Mouse (Mus musculus) thymus, adult 2 months (tissue): ENCODE results near the gene Mlxip. TPM values are rescaled to one million over a fixed set of nuclear protein-coding genes. Genes with fewer than 3 reads are reported as not detected.

Experiments used
- DNase-seq: peaks from one replicate; pipeline ENCODE4 v3.0.0; 2021
- H3K27ac ChIP-seq: fragments of 200-500 bp; 2 replicates; pipeline ENCODE4 v1.5.1; 2012; ENCODE audit warnings: low read length, control low read depth; ENCODE audit not compliant: control insufficient read depth, insufficient read depth
- H3K27me3 ChIP-seq: fragments of 200-500 bp; 2 replicates; pipeline ENCODE4 v1.6.1; 2012; ENCODE audit warnings: mild to moderate bottlenecking, low read length, moderate library complexity, mixed read lengths; ENCODE audit not compliant: control insufficient read depth, insufficient read depth
- H3K36me3 ChIP-seq: fragments of 200-500 bp; 2 replicates; pipeline ENCODE4 v1.6.1; 2012; ENCODE audit warnings: mild to moderate bottlenecking, low read length, moderate library complexity; ENCODE audit not compliant: control insufficient read depth, insufficient read depth
- H3K4me1 ChIP-seq: fragments of 200-500 bp; replicated peaks from 2 replicates; pipeline ENCODE4 v1.6.1; 2012; ENCODE audit warnings: low read length; ENCODE audit not compliant: control insufficient read depth, insufficient read depth
- H3K4me3 ChIP-seq: fragments of 200-500 bp; 2 replicates; pipeline ENCODE4 v1.5.1; 2012; ENCODE audit warnings: mild to moderate bottlenecking, low read length, control low read depth, moderate library complexity; ENCODE audit not compliant: control insufficient read depth, insufficient read depth
- CTCF ChIP-seq: fragments of 200-500 bp; IDR thresholded peaks from 2 replicates; pipeline ENCODE4 v1.5.1; 2012; ENCODE audit warnings: mild to moderate bottlenecking, control low read depth, low read length, moderate library complexity, borderline replicate concordance; ENCODE audit not compliant: control insufficient read depth, poor library complexity, insufficient read depth; ENCODE audit errors: extremely low read depth
- POLR2A ChIP-seq: fragments of 200-500 bp; IDR thresholded peaks from 2 replicates; pipeline ENCODE4 v1.6.1; 2012; ENCODE audit warnings: mild to moderate bottlenecking, low read length, control low read depth, moderate library complexity; ENCODE audit not compliant: control insufficient read depth, poor library complexity, insufficient read depth; ENCODE audit errors: extremely low read depth
- WGBS: fragments of 180-500 bp; shearing (Covaris S2); methylation state at CpG from one replicate; pipeline ENCODE4 v1.1.7; 2018; 5-methylcytosine and 5-hydroxymethylcytosine counted together
- polyA plus RNA-seq: library from polyadenylated mRNA; depleted of rRNA; stranded (reverse); fragments of >200 nt; gene quantifications from 2 replicates; pipeline ENCODE4 v1.2.3, GENCODE M21; 2012; rRNA removed

The Mlxip gene
- polyA plus RNA-seq, 1 experiment = 113 TPM

DNA sequence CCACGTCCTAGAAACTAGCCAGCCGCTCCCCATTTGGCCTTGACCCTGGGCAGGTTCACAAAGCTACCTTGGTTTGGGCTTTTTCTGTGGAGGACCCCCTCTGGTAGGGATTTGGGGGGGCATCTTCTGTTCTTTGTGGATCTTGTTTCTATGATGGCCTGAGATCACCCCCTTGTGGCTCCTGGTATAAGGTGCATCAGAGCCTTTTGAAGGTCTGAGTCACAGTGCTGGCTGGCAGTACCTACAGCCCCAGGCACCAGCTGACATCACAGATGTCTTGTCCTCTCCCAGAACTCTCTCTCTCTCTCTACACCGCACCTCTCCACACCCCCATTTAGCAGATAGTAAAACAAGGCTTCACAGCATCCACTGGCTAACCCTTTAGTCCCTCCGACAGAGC, 105.1 kb downstream of the Mlxip start:
- WGBS = 54% methylated on average over 4 of the region's 4 CpGs
- H3K4me3 ChIP-seq = no peak overlapping the region
- H3K27me3 ChIP-seq = no peaks in the 10 kb centered on the region

DNA sequence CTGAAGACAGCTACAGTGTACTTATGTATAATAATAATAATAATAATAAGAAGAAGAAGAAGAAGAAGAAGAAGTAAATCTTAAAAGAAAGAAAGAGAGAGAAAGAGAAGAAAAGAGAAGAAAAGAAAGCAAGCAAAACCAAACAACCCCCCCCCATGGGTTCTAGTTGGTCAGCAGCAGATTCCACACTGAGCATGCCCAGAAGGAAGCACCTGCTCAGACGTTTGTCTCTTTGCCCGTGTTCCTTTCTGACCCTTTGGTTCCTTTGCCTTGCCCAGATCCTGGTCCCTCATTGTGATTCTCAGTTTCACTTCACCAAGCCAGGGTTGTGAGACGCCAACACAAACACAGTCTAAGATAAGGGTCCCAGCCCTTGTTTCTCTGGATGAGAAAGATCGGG, 107.4 kb downstream of the Mlxip start:
- no peak for DNase-seq
- no peak overlapping the region for H3K27ac ChIP-seq
- H3K36me3 ChIP-seq = no peaks in the 10 kb centered on the region
- WGBS = 46% methylated on average over 4 of the region's 4 CpGs
- no peak overlapping the region for H3K4me3 ChIP-seq
- H3K27me3 ChIP-seq = no peaks in the 10 kb centered on the region
- TF ChIP-seq CTCF (no peak), POLR2A (no peak)
- H3K4me1 ChIP-seq = peaks cover 12% of the 10 kb centered on the region

More for the DNA sequence above, 105.1 kb downstream of the Mlxip start:
- TF ChIP-seq POLR2A (no peak), CTCF (no peak)
- Histone ChIP-seq H3K4me1 (peaks cover 12% of the 10 kb centered on the region), H3K27ac (no peak overlapping the region), H3K36me3 (no peaks in the 10 kb centered on the region)
- DNase-seq = peak; percentile 32

Other genes with a start within 250 kb of the Mlxip start
- 32.7 and 34.7 TPM in 2 replicates for gene Psmd9, start 225.4 kb upstream of the Mlxip start, polyA plus RNA-seq
- 1.5 and 6.0 TPM in 2 replicates for gene Hpd, start 212.1 kb upstream of the Mlxip start, polyA plus RNA-seq
- 2.2 and 2.4 TPM in 2 replicates for gene Wdr66, start 142.7 kb upstream of the Mlxip start, polyA plus RNA-seq
- 29.4 and 34.4 TPM in 2 replicates for gene Bcl7a, start 51.0 kb upstream of the Mlxip start, polyA plus RNA-seq
- 0.09 and 0.18 TPM in 2 replicates for gene Lrrc43, start 94.5 kb downstream of the Mlxip start, polyA plus RNA-seq
- gene Il31, start 94.7 kb downstream of the Mlxip start, polyA plus RNA-seq = not detected in 2 replicates
- 0.28 and 0.63 TPM in 2 replicates for gene B3gnt4, start 115.7 kb downstream of the Mlxip start, polyA plus RNA-seq
- 88.1 and 104 TPM in 2 replicates for gene Diablo, start 129.4 kb downstream of the Mlxip start, polyA plus RNA-seq
- gene Gm49027, start 130.7 kb downstream of the Mlxip start, polyA plus RNA-seq = 6.6 and 12.1 TPM in 2 replicates
- 25.2 and 26.3 TPM in 2 replicates for gene Vps33a, start 178.2 kb downstream of the Mlxip start, polyA plus RNA-seq